Mouse (Mus musculus) lung, embryonic 14.5 days (tissue): ENCODE results near the gene Mettl8. TPM values are rescaled to one million over a fixed set of nuclear protein-coding genes. Genes with fewer than 3 reads are reported as not detected.
A peak's percentile ranks its signal among the peaks of the same experiment; 100 is the strongest.

ENCODE experiments used
- ATAC-seq: fragments of 200-750 bp; cut with Nextera tagmentation; 2 replicates; pipeline ENCODE4 v1.8.0; 2017; ENCODE audit warnings: mild to moderate bottlenecking, moderate TSS enrichment, moderate library complexity; ENCODE audit not compliant: insufficient read depth
- DNase-seq: peaks from one replicate; pipeline ENCODE4 v3.0.0-alpha.2; 2015
- H3K27ac ChIP-seq: fragments of 300-500 bp; sonication (generic); 2 replicates; pipeline ENCODE4 v1.5.1; 2014; ENCODE audit warnings: low read depth, mild to moderate bottlenecking, moderate library complexity
- H3K27me3 ChIP-seq: fragments of 300-500 bp; sonication (generic); 2 replicates; pipeline ENCODE4 v1.6.1; 2014; ENCODE audit warnings: low read length, control low read depth; ENCODE audit not compliant: insufficient read depth
- H3K36me3 ChIP-seq: fragments of 300-500 bp; sonication (generic); 2 replicates; pipeline ENCODE4 v1.6.1; 2014; ENCODE audit warnings: control low read depth; ENCODE audit not compliant: insufficient read depth
- H3K4me1 ChIP-seq: fragments of 300-500 bp; sonication (generic); 2 replicates; pipeline ENCODE4 v1.6.1; 2014; ENCODE audit warnings: antibody characterized with exemption, control low read depth; ENCODE audit not compliant: insufficient read depth
- H3K4me2 ChIP-seq: fragments of 300-500 bp; sonication (generic); 2 replicates; pipeline ENCODE4 v1.6.1; 2014; ENCODE audit warnings: mild to moderate bottlenecking
- H3K4me3 ChIP-seq: fragments of 300-500 bp; sonication (generic); 2 replicates; pipeline ENCODE4 v1.5.1; 2014; ENCODE audit warnings: low read depth, low read length
- H3K9ac ChIP-seq: fragments of 300-500 bp; sonication (generic); 2 replicates; pipeline ENCODE4 v1.6.1; 2014
- H3K9me3 ChIP-seq: fragments of 300-500 bp; sonication (generic); 2 replicates; pipeline ENCODE4 v1.6.1; 2016; ENCODE audit warnings: low read depth, low read length, control low read depth
- CTCF ChIP-seq: IDR thresholded peaks from 2 replicates; pipeline ENCODE4 v1.5.1; 2016; ENCODE audit warnings: antibody characterized with exemption, low read depth
- WGBS: fragments of 180-500 bp; shearing (Covaris S2); extraction: QIAGEN DNeasy Blood & Tissue Kit; methylation state at CpG from one replicate; pipeline ENCODE4 v1.1.7; 2014; 5-methylcytosine and 5-hydroxymethylcytosine counted together
- polyA plus RNA-seq: library from polyadenylated mRNA; unstranded; fragments of >200 nt; fragmentation: Nextera tagmentation; extraction: Ambion mirVana; gene quantifications from 2 replicates; pipeline ENCODE4 v1.2.1, GENCODE M21; 2014

Gene Mettl8
- polyA plus RNA-seq, 1 experiment from 2014 or later: 19.6 TPM

DNA sequence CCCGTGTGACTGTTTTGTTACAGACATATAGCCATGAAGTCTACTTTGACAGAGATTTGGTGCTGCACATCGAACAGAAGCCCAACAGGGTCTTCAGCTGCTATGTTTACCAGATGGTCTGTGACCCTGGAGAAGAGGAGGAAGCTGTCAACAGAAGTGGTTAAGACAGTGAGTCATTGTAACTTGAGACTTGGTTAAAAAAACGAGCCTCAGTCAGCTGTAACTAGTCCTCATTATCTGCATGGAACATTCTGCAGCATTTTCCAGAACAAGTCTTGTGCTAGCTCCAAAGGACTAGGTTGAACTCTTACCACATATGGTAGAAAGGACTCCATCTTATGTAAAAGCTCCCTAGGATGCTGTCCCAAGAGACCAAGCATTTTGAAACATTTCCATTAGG is 34.4 kb upstream of the Mettl8 start:
- no peak for TF ChIP-seq CTCF
- Histone ChIP-seq H3K4me3 (no peak overlapping the region), H3K4me1 (no peaks in the 10 kb centered on the region), H3K9me3 (no peaks in the 10 kb centered on the region), H3K27me3 (no peaks in the 10 kb centered on the region), H3K36me3 (peaks cover 37% of the 10 kb centered on the region; the same call in 1 of the 2 replicates), H3K9ac (no peak overlapping the region), H3K4me2 (no peak overlapping the region), H3K27ac (no peak overlapping the region)
- no peak for DNase-seq
- ATAC-seq: no peak
- 52% methylated on average over 3 of the region's 3 CpGs for WGBS

DNA sequence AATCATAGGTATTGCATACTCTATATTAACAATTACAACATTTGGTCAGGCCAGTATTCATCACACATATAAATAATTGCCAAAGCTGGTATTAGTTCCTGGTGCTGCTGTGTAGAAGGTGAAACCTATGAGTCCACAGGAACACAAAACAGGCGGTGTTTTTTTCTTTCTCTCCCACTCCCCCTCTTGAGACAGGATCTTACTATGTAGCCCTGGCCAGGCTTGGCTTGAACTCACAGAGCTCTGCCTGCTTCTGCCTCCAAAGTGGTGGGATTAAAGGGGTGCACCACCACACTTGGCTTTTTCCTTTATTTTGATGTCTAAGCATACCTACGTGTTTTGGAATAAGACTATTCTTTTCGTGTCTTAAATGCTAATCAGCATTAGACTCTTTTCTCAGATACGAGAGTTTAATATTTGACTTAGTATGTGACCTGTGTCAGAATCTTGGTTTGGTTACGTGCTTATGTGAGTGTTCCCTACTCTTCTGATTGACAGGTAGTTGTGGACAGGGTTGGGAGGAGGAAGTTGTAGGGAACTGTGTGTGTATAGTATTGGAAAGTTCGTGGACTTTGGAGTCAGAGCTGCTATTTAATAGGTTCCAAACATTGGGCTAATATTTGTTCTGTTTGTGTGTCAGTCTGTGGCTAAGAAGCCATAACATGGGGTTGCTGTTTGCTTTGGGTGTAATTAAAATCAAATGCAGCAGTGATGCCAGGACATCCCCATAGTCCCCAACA is 28.2 kb upstream of the Mettl8 start:
- no peaks in the 10 kb centered on the region for H3K4me1 ChIP-seq
- H3K9ac ChIP-seq: no peak overlapping the region
- ATAC-seq (no peak), DNase-seq (no peak)
- WGBS: 87% methylated on average over 6 of the region's 6 CpGs
- no peak overlapping the region for H3K4me2 ChIP-seq
- H3K9me3 ChIP-seq: no peaks in the 10 kb centered on the region
- no peak overlapping the region for H3K4me3 ChIP-seq
- TF ChIP-seq CTCF: no peak
- H3K27ac ChIP-seq: no peak overlapping the region
- peaks cover 31% of the 10 kb centered on the region; the same call in 1 of the 2 replicates for H3K36me3 ChIP-seq
- H3K27me3 ChIP-seq: no peaks in the 10 kb centered on the region

DNA sequence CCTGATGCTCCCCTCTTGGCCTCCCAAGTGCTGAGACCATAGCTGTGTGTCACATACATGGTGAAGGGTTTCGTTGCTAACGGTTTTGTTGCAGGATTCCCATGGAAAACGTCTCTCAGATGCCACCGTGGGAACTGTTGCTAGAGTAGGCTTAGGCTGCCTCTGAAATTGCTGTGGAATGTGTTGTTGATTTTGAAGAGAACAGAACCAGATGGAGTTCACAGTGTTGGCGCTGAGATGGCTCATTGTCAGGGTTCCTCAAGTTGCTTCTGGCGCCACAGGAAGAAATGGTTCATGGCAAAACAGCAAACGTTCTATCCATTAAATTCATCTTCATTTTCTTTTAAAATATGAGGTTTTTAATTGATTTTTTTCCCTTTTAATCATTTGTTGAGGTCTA is 27.0 kb upstream of the Mettl8 start:
- WGBS: 86% methylated on average over 7 of the region's 7 CpGs
- no peak for TF ChIP-seq CTCF
- H3K27me3 ChIP-seq: no peaks in the 10 kb centered on the region
- no peak overlapping the region for H3K4me3 ChIP-seq
- no peak for ATAC-seq
- peaks cover 21% of the 10 kb centered on the region; the same call in 1 of the 2 replicates for H3K36me3 ChIP-seq
- no peak for DNase-seq
- H3K27ac ChIP-seq: no peak overlapping the region
- H3K9ac ChIP-seq: no peak overlapping the region
- H3K4me2 ChIP-seq: no peak overlapping the region
- no peaks in the 10 kb centered on the region for H3K4me1 ChIP-seq
- no peaks in the 10 kb centered on the region for H3K9me3 ChIP-seq

DNA sequence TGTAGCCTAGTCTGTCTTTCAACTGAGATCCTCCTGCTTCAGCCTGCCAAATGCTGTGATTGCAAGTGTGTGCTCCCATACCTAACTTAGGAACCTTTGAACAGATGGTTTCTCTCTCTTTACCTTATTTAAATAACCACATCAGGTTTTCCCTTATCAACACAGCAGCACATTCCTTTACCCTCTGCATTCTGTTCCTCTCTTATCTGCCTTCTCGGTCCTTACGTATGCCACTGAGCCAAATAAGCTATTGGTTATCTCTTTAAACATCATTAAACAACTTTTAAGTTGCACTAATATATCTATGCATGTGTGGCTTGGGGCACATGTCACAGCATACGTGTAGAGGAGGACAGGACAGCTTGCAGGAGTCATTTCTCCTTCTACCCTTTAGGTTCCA is 18.4 kb upstream of the Mettl8 start:
- Histone ChIP-seq H3K4me2 (no peak overlapping the region), H3K9me3 (no peaks in the 10 kb centered on the region), H3K27me3 (no peaks in the 10 kb centered on the region), H3K27ac (no peak overlapping the region), H3K36me3 (peaks cover 4% of the 10 kb centered on the region; the same call in 1 of the 2 replicates), H3K9ac (no peak overlapping the region), H3K4me3 (no peak overlapping the region), H3K4me1 (no peaks in the 10 kb centered on the region)
- no peak for TF ChIP-seq CTCF
- DNase-seq (no peak), ATAC-seq (no peak)
- 67% methylated on average over 3 of the region's 3 CpGs for WGBS

- no peak overlapping the region for H3K27ac ChIP-seq
- WGBS: 85% methylated on average over 3 of the region's 3 CpGs
- peaks cover 4% of the 10 kb centered on the region; the same call in 1 of the 2 replicates for H3K36me3 ChIP-seq
- no peaks in the 10 kb centered on the region for H3K4me1 ChIP-seq
- ATAC-seq (no peak), DNase-seq (no peak)
- no peak overlapping the region for H3K4me2 ChIP-seq
- no peak overlapping the region for H3K4me3 ChIP-seq
- no peak overlapping the region for H3K9ac ChIP-seq
- no peaks in the 10 kb centered on the region for H3K27me3 ChIP-seq
- H3K9me3 ChIP-seq: no peaks in the 10 kb centered on the region
- no peak for TF ChIP-seq CTCF
These were observed 17.9 kb upstream of the Mettl8 start for GRCm38 (mm10) chr2:71073330-71073729.

DNA sequence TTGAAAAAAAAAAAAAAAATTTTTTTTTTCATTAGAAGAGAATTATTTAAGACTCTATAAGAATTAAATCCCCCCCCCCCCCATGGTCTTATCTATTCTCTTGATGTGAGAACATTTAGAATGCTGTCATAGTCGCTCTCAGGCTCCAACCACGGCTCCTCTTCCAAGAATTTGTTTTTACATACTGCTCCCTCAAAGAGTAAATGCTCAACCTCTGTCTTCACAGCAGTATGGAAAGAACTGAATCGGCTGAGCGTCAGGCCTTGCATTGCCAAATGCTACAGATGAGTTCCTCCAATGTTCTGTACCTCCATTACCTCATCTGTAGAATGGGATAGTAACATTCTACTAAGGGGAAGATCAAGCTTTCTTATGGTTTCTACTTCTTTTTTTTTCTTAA is 16.2 kb upstream of the Mettl8 start:
- no peaks in the 10 kb centered on the region for H3K4me1 ChIP-seq
- H3K27ac ChIP-seq: no peak overlapping the region
- DNase-seq (no peak), ATAC-seq (no peak)
- WGBS: 88% methylated on average over 4 of the region's 4 CpGs
- H3K4me3 ChIP-seq: no peak overlapping the region
- no peaks in the 10 kb centered on the region for H3K9me3 ChIP-seq
- peaks cover 4% of the 10 kb centered on the region; the same call in 1 of the 2 replicates for H3K36me3 ChIP-seq
- TF ChIP-seq CTCF: no peak
- H3K4me2 ChIP-seq: no peak overlapping the region
- no peak overlapping the region for H3K9ac ChIP-seq
- no peaks in the 10 kb centered on the region for H3K27me3 ChIP-seq

DNA sequence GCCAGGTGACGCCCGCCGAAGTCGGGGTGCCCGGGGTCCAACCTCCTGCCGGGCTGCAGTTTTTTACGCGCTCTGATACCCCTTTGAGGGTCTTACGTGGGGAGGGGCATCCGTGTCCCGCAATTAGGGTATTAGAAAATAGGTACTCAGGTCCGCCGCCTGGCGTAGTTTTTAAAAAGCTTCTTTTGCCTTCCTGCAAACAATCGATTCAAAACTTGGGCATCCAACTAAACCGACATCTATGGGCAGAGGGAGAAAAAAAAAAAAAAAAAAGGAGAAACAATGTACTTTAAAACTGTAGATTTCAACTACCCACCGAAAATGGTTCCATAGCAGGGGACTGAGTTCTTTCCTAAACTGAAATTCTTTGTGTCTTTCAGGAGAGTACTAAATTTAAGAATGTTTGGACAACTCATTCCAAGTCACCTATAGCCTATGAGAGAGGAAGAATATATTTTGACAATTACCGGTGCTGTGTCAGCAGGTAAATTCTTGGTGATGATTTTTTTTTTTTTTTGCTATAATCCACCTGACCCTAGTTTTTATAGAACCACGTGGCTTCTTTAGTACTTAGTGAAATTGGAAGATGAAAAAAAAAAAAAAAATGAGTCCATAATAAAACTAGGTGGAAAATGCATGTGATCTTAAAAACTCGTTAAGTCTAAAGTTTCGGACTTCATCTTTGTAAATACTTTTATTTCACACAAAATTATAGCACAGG is 892 bp upstream of the Mettl8 start:
- peak overlapping the region; percentile 84 for H3K9ac ChIP-seq
- no peak for TF ChIP-seq CTCF
- no peaks in the 10 kb centered on the region for H3K27me3 ChIP-seq
- peak overlapping the region; percentile 73 for H3K4me3 ChIP-seq
- H3K9me3 ChIP-seq: no peaks in the 10 kb centered on the region
- DNase-seq: no peak
- peaks cover 4% of the 10 kb centered on the region; the same call in 1 of the 2 replicates for H3K36me3 ChIP-seq
- ATAC-seq: no peak
- 11% methylated on average over 21 of the region's 21 CpGs for WGBS
- H3K4me2 ChIP-seq: peak overlapping the region; percentile 58
- H3K4me1 ChIP-seq: no peaks in the 10 kb centered on the region
- peak overlapping the region; percentile 94 for H3K27ac ChIP-seq
